Mouse (Mus musculus) layer of hippocampus, adult 9-11 months (tissue): ENCODE results near the gene 2610002M06Rik.

ENCODE experiments used
- DNase-seq: peaks from one replicate; pipeline ENCODE4 v3.0.0; 2022

The 2610002M06Rik gene

GRCm38 (mm10) chrX:107816218-107816554 is at the start of gene 2610002M06Rik:
Gene 2610002M06Rik (minus strand): TSS chrX:107816334.
- peak; percentile 84 for DNase-seq

DNA sequence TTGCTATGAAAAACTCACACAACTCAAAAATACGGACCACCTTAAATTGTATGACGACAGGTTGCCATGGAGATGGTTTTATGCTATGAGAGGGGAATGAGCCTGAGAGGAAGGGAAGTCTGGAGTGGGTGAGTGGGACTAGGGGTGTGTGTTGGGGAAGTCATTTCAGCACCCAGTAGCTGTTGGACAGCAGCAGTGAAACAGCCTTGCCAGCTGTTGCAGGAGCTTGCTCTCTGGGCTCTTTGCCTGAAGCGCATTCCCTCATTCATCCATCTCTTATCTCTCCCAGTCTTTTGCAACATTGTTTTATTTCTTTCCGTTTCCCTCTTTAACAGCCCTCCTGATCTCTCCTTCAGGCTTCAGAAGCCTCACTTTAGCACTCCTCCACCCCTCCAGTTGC is 42.0 kb upstream of the 2610002M06Rik start:
- no peak for DNase-seq

GRCm38 (mm10) chrX:107816726-107817125 is 592 bp upstream of the 2610002M06Rik start:
- no peak for DNase-seq

DNA sequence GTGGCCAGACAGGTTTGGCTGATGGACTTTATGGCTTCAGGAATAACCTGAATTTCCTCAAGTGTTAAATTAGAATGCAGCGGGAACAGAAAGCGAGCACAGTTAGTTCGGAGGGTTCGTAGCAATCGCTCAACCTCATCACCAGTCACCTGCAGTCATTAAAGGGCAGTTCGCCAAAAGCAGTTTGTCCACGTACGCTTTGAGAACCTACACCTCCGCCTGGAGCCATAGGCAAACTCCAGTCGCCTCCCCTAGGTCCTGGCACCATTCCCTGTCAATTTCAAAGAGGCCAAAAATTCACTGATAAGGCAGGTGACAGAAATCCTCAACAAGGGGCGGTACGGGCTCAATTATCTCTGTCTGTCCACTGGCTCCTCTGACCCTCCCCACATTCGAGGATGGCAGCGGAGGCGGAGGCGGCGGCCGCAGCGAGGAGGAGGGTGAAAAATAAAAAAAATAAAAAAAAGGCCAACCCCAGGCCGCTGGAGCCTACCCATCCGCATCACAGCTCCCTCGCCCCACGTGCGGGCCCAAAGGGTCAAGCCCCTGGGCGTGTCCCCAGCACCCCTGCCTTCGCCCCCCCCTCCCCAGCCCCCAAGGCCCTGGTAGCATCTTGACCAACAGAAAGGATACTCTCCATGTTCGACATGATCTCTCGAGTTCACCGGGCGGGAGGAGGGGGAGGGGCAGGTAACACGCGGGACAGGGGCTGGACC is 474 bp downstream of the 2610002M06Rik start:
- DNase-seq: peak; percentile 1

- DNase-seq: no peak
These were observed 4.0 kb downstream of the 2610002M06Rik start for GRCm38 (mm10) chrX:107812120-107812519.

DNA sequence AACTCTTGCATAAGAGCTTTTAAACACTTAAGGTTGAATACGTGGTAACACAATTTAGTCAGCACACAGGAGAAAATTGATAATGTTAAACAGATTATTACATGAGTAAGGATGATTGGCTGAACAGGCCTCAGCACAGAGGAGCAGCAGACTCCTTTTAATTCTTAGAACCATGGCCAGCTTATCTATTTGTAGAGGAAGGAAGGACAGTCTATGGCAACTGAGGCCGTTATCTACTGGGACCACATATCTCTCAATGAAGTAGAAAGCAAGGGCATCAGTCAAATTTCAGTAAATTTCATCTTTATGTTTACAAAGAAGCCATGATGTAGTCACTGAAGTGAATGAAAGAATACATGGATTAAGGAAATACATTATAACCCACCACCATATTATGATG is 19.2 kb downstream of the 2610002M06Rik start:
- DNase-seq: no peak

DNA sequence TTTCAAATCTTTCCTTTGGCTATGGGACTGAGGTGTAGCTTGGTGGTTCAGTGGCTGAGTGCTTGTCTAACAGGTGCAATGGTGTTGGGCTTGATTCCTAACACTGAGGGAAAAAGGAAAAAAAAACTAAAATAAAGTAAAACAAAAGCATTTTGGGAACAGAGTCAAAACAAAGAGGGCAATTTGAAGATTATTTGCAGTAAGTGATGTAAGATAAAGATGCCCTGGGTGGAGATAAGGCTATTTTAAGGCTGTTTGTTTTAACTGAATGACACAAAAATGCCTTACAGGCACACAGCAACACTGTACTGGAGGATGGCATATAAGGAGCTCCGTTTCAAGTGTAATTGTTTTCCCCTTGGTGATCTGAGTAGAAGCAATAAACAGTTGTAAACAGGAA is 20.3 kb downstream of the 2610002M06Rik start:
- DNase-seq: no peak

GRCm38 (mm10) chrX:107792290-107792689 is 23.8 kb downstream of the 2610002M06Rik start, which contains the start of gene Tent5d:
Gene Tent5d (plus strand): TSS chrX:107792590.
- no peak for DNase-seq

- no peak for DNase-seq
These were observed 25.2 kb downstream of the 2610002M06Rik start for GRCm38 (mm10) chrX:107790750-107791493.

DNA sequence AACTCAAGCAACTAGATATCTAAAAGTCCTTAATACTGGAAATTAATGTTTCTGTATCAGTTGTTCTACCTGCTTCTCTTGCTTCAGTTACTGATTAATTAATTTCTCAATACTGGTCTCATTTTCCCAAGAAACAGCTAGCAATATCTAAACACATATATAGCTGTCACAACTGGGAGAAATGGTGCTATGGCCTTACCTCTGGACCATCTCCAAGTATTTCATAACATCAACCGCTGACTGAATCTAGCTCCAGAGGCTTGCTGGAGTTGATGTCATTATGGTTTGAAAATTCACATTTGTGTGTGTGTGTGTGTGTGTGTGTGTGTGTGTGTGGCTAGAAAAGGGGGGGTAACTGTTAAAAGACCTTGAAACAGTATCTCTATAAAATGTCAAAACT is 26.0 kb downstream of the 2610002M06Rik start:
- DNase-seq: no peak

DNA sequence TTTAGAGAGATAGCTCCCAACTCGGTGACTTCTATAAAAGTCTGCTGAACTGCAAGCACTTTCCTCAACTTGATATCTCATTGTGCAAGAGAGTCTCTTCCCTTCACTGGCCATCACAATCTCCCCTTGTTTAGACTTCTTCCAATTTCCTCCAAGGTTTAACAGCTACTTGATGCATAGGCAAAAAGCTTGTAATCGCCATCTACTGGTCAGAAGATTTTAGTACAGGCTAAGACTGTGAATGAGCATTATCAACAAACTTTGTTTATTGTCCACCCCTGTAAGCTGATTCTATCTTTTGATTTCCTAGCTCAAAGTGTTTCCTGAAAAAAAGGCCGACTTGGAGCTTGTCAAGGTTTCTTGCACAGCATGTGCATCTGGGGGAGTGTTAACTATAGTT is 48.2 kb downstream of the 2610002M06Rik start:
- DNase-seq: no peak
